Mouse (Mus musculus) intestine, embryonic 14.5 days (tissue): ENCODE data around the gene Kif3a. TPM values are rescaled to one million over a fixed set of nuclear protein-coding genes. Genes with fewer than 3 reads are reported as not detected.
A peak's percentile ranks its signal among the peaks of the same experiment; 100 is the strongest.

Experiments
- ATAC-seq: fragments of 200-750 bp; cut with Nextera tagmentation; replicated peaks from 2 replicates; pipeline ENCODE4 v1.8.0; 2017; ENCODE audit warnings: low read depth, moderate number of reproducible peaks, moderate TSS enrichment, moderate library complexity; ENCODE audit not compliant: low FRiP score, low TSS enrichment
- DNase-seq: peaks from one replicate; pipeline ENCODE4 v3.0.0-alpha.2; 2018; ENCODE audit warnings: low spot score
- H3K27ac ChIP-seq: fragments of 300-500 bp; sonication (generic); 2 replicates; pipeline ENCODE4 v1.5.1; 2014; ENCODE audit warnings: low read depth, mild to moderate bottlenecking, control low read depth
- H3K27me3 ChIP-seq: fragments of 300-500 bp; sonication (generic); replicated peaks from 2 replicates; pipeline ENCODE4 v1.6.1; 2014; ENCODE audit warnings: low read length, control low read depth; ENCODE audit not compliant: control insufficient read depth, insufficient read depth
- H3K36me3 ChIP-seq: fragments of 300-500 bp; sonication (generic); 2 replicates; pipeline ENCODE4 v1.6.1; 2014; ENCODE audit warnings: low read length, control low read depth; ENCODE audit not compliant: control insufficient read depth, insufficient read depth
- H3K4me1 ChIP-seq: fragments of 300-500 bp; sonication (generic); replicated peaks from 2 replicates; pipeline ENCODE4 v1.6.1; 2014; ENCODE audit warnings: low read length, control low read depth, mixed read lengths; ENCODE audit not compliant: control insufficient read depth, insufficient read depth
- H3K4me2 ChIP-seq: fragments of 300-500 bp; sonication (generic); 2 replicates; pipeline ENCODE4 v1.6.1; 2014; ENCODE audit warnings: low read length
- H3K4me3 ChIP-seq: fragments of 300-500 bp; sonication (generic); 2 replicates; pipeline ENCODE4 v1.5.1; 2014; ENCODE audit warnings: low read depth, low read length, control low read depth, mixed read lengths
- H3K9ac ChIP-seq: fragments of 300-500 bp; sonication (generic); 2 replicates; pipeline ENCODE4 v1.6.1; 2014; ENCODE audit warnings: mild to moderate bottlenecking, low read length
- H3K9me3 ChIP-seq: fragments of 300-500 bp; sonication (generic); 2 replicates; pipeline ENCODE4 v1.6.1; 2016; ENCODE audit warnings: low read length, control low read depth; ENCODE audit not compliant: control insufficient read depth
- WGBS: fragments of 180-500 bp; shearing (Covaris S2); extraction: QIAGEN DNeasy Blood & Tissue Kit; methylation state at CpG from one replicate; pipeline ENCODE4 v1.1.7; 2014; 5-methylcytosine and 5-hydroxymethylcytosine counted together
- polyA plus RNA-seq: library from polyadenylated mRNA; unstranded; fragments of >200 nt; fragmentation: Nextera tagmentation; extraction: Ambion mirVana; gene quantifications from 2 replicates; pipeline ENCODE4 v1.2.1, GENCODE M21; 2014

The Kif3a gene
- polyA plus RNA-seq, 1 experiment from 2014 or later, result 58.7 TPM

DNA sequence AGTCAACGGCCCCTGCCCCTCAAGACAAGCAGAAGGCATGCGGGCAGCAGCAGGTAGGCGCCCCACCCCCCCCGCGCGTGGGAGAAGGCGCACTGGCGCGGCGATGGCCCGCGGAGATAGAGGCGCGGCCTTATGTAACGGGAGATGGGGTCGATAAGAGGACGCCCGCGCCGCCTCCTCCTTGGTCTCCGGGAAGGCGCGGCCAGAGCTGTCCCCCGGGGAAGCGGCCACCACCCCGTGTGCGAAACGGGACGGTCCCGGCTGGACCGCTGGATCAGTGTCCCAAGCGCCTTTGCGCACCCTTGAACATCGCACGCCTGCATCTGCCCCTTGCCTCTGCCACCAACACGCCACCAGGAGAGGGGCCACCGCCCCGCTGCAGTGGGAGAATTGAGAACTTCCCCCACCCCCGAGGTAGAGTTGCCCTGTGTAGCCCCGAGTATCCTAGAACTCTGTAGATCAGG is 69.0 kb downstream of the Kif3a start:
- Histone ChIP-seq H3K4me2 (peak overlapping the region; percentile 65), H3K9me3 (no peaks in the 10 kb centered on the region), H3K4me1 (0 out of 2 replicates have a peak, but pooled peaks cover 7% of the 10 kb centered on the region), H3K4me3 (peak overlapping the region; percentile 34), H3K9ac (no peak overlapping the region), H3K27ac (no peak overlapping the region), H3K36me3 (no peaks in the 10 kb centered on the region), H3K27me3 (peaks cover 22% of the 10 kb centered on the region)
- ATAC-seq, result no peak; the same call in 1 of the 2 replicates
- 2% methylated on average over 40 of the region's 40 CpGs for WGBS
- DNase-seq, result no peak

DNA sequence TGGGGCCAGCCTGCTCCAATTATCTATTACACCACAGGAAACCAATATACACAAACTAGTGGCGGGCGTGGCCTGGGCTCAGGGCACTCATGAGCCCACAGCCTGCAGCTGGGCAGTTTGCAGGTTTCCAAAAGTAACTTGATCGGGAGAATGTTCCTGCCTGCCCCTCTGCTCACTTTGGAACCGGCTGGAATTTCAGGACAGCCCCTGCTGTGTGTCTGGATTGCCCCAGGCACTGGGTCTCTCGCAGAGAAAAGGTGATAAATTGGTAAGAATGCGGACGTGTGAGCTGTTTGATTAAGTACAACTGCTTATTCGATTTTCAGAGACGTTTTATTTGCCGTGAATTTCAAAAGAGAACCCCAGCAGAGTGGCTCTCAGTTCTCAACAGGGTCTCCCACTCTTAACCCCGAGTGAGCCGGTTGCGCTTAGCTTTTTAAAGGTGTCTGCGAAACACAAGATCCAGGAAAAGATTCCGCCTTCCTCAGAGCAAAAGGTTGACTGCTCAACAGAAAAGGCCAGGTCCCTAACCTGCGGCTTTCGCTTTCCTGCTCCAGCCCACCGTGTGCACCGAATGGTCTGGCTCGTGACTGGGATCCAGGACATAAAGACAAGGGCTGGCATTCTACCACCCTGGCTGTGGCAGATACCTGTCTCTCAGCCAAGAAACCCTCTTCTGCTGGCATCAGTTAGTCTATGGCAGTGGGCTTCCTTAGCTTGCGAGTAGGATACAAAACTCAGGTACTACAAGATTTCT is 70.0 kb downstream of the Kif3a start:
- ATAC-seq (no peak), DNase-seq (no peak)
- H3K4me2 ChIP-seq, result no peak overlapping the region
- H3K4me3 ChIP-seq, result no peak overlapping the region
- H3K9me3 ChIP-seq, result no peaks in the 10 kb centered on the region
- H3K27me3 ChIP-seq, result peaks cover 22% of the 10 kb centered on the region
- H3K36me3 ChIP-seq, result no peaks in the 10 kb centered on the region
- 19% methylated on average over 21 of the region's 21 CpGs for WGBS
- no peak overlapping the region for H3K9ac ChIP-seq
- 0 out of 2 replicates have a peak, but pooled peaks cover 7% of the 10 kb centered on the region for H3K4me1 ChIP-seq
- no peak overlapping the region for H3K27ac ChIP-seq

DNA sequence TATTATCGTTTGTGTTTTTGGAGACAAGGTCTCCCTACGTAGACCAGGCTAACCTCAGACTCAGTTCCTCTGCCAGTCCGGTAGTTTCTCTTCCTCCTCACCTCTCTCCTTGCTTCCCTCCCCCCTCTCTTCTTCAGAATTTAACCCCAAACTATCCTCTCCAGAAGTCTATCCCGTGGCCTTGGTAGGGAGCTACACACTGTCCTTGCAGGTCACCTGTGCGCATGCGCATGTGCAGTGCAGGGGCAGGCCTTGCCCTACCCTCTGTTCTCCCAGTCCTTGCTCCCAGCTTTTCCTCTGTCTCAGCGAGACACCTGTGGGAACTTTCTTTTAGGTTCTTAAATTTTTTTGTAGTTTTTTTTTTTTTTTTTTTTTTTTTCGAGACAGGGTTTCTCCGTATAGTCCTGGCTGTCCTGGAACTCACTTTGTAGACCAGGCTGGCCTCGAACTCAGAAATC is 70.7 kb downstream of the Kif3a start:
- Histone ChIP-seq H3K9ac (no peak overlapping the region), H3K4me3 (no peak overlapping the region), H3K4me2 (no peak overlapping the region), H3K36me3 (no peaks in the 10 kb centered on the region), H3K9me3 (no peaks in the 10 kb centered on the region), H3K27me3 (peaks cover 22% of the 10 kb centered on the region), H3K27ac (no peak overlapping the region), H3K4me1 (0 out of 2 replicates have a peak, but pooled peaks cover 7% of the 10 kb centered on the region)
- ATAC-seq (no peak), DNase-seq (no peak)
- WGBS, result 74% methylated on average over 10 of the region's 10 CpGs

DNA sequence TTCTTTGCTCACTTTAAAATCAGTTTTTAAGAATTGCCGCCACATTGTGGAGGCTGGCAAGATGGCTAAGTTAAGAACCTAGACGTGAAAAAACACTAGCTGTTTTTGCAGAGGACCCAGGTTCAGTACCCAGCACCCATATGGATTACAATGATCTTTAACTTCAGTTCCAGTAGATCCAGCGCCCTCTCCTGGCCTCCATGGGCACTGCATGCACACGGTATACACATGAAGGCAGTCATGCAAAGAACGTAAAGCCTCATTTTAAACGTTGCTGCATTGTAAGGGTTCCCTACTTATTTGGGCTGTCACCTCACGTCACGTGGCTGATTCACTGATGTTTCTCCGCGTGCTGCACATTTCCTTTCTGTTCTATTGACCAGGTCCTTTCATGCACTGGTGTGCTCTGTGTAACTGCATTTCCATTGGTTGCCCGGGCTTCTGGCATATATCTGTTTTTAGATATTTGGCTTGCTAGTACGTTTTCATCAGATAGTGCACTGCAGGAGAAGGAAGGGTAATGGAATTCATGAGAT is 75.6 kb downstream of the Kif3a start:
- Histone ChIP-seq H3K4me1 (no peaks in the 10 kb centered on the region), H3K9me3 (no peaks in the 10 kb centered on the region), H3K4me3 (no peak overlapping the region), H3K9ac (no peak overlapping the region), H3K4me2 (no peak overlapping the region), H3K36me3 (no peaks in the 10 kb centered on the region), H3K27me3 (peaks cover under 1% of the 10 kb centered on the region), H3K27ac (no peak overlapping the region)
- ATAC-seq, result no peak
- no peak for DNase-seq
- 72% methylated on average over 12 of the region's 12 CpGs for WGBS

GRCm38 (mm10) chr11:53644017-53644416 is 76.8 kb downstream of the Kif3a start:
- no peak overlapping the region for H3K4me2 ChIP-seq
- no peak overlapping the region for H3K4me3 ChIP-seq
- no peak overlapping the region for H3K9ac ChIP-seq
- 79% methylated on average over 5 of the region's 5 CpGs for WGBS
- no peaks in the 10 kb centered on the region for H3K27me3 ChIP-seq
- H3K9me3 ChIP-seq, result no peaks in the 10 kb centered on the region
- ATAC-seq, result no peak
- no peak overlapping the region for H3K27ac ChIP-seq
- DNase-seq, result no peak
- H3K36me3 ChIP-seq, result no peaks in the 10 kb centered on the region
- no peaks in the 10 kb centered on the region for H3K4me1 ChIP-seq

GRCm38 (mm10) chr11:53651441-53651840 is 84.3 kb downstream of the Kif3a start:
- H3K27ac ChIP-seq, result no peak overlapping the region
- no peak overlapping the region for H3K4me2 ChIP-seq
- ATAC-seq (no peak), DNase-seq (no peak)
- H3K9me3 ChIP-seq, result no peaks in the 10 kb centered on the region
- WGBS, result 84% methylated on average over 4 of the region's 4 CpGs
- H3K4me3 ChIP-seq, result no peak overlapping the region
- H3K36me3 ChIP-seq, result peaks cover 52% of the 10 kb centered on the region
- no peaks in the 10 kb centered on the region for H3K4me1 ChIP-seq
- no peak overlapping the region for H3K9ac ChIP-seq
- H3K27me3 ChIP-seq, result no peaks in the 10 kb centered on the region

Other genes starting within 250 kb of the Kif3a start
- gene Zcchc10, start 242.7 kb upstream of the Kif3a start, polyA plus RNA-seq, result 22.4 and 22.5 TPM in 2 replicates
- 48.1 and 56.6 TPM in 2 replicates for gene Aff4, start 216.5 kb upstream of the Kif3a start, polyA plus RNA-seq
- not detected in 2 replicates for gene Leap2, start 144.2 kb upstream of the Kif3a start, polyA plus RNA-seq
- 645 and 717 TPM in 2 replicates for gene Uqcrq, start 136.5 kb upstream of the Kif3a start, polyA plus RNA-seq
- 1.5 and 1.7 TPM in 2 replicates for gene Gdf9, start 136.4 kb upstream of the Kif3a start, polyA plus RNA-seq
- not detected in 2 replicates for gene Gm10447, start 110.3 kb upstream of the Kif3a start, polyA plus RNA-seq
- gene Shroom1, start 110.2 kb upstream of the Kif3a start, polyA plus RNA-seq, result 0.97 and 1.4 TPM in 2 replicates
- not detected in 2 replicates for gene Gm9837, start 96.9 kb upstream of the Kif3a start, polyA plus RNA-seq
- gene Gm9945, start 87.2 kb upstream of the Kif3a start, polyA plus RNA-seq, result not detected in 2 replicates
- gene Sowaha, start 87.1 kb upstream of the Kif3a start, polyA plus RNA-seq, result 0.09 and 0.28 TPM in 2 replicates
- gene Sept8, start 48.1 kb upstream of the Kif3a start, polyA plus RNA-seq, result 20.7 and 22.7 TPM in 2 replicates
- 1.1 and 1.2 TPM in 2 replicates for gene Il4, start 51.3 kb downstream of the Kif3a start, polyA plus RNA-seq
- not detected in 2 replicates for gene Il13, start 67.3 kb downstream of the Kif3a start, polyA plus RNA-seq
- 29.5 and 29.8 TPM in 2 replicates for gene Rad50, start 139.9 kb downstream of the Kif3a start, polyA plus RNA-seq
- gene Il5, start 153.4 kb downstream of the Kif3a start, polyA plus RNA-seq, result not detected in 2 replicates
- 34.3 and 35.5 TPM in 2 replicates for gene Irf1, start 202.6 kb downstream of the Kif3a start, polyA plus RNA-seq
- 0.60 and 0.68 TPM in 2 replicates for gene Gm17334, start 205.8 kb downstream of the Kif3a start, polyA plus RNA-seq